Mouse (Mus musculus) spleen, adult 2 months (tissue): ENCODE measurements around the gene Fbrsl1. TPM values are rescaled to one million over a fixed set of nuclear protein-coding genes. Genes with fewer than 3 reads are reported as not detected.

Experiments
- DNase-seq, 2 experiments: peaks; one replicate each; pipeline versions ENCODE4 v3.0.0 to v3.0.0-alpha.2; 2012 to 2021; ENCODE audit warnings: low spot score in 2 of 2, low read depth in 1 of 2
- H3K27ac ChIP-seq: fragments of 200-500 bp; 2 replicates; pipeline ENCODE4 v1.5.1; 2012; ENCODE audit warnings: low read length, inconsistent platforms; ENCODE audit not compliant: insufficient read depth
- H3K27me3 ChIP-seq: fragments of 200-500 bp; 2 replicates; pipeline ENCODE4 v1.6.1; 2012; ENCODE audit warnings: mild to moderate bottlenecking, moderate library complexity, low read length, inconsistent platforms; ENCODE audit not compliant: control insufficient read depth, insufficient read depth
- H3K36me3 ChIP-seq: fragments of 200-500 bp; 2 replicates; pipeline ENCODE4 v1.6.1; 2012; ENCODE audit warnings: mild to moderate bottlenecking, low read length, inconsistent platforms; ENCODE audit not compliant: control insufficient read depth, insufficient read depth
- H3K4me1 ChIP-seq: fragments of 200-500 bp; 2 replicates; pipeline ENCODE4 v1.6.1; 2011; ENCODE audit warnings: inconsistent platforms; ENCODE audit not compliant: control insufficient read depth, insufficient read depth, insufficient read length
- H3K4me3 ChIP-seq: fragments of 200-500 bp; 2 replicates; pipeline ENCODE4 v1.5.1; 2011; ENCODE audit warnings: mild to moderate bottlenecking, inconsistent platforms; ENCODE audit not compliant: insufficient read depth, insufficient read length; ENCODE audit errors: extremely low read depth
- CTCF ChIP-seq: fragments of 200-500 bp; IDR thresholded peaks from 2 replicates; pipeline ENCODE4 v1.5.1; 2011; ENCODE audit warnings: mild to moderate bottlenecking, inconsistent platforms; ENCODE audit not compliant: insufficient read depth, insufficient read length, insufficient replicate concordance; ENCODE audit errors: extremely low read depth
- POLR2A ChIP-seq: fragments of 200-500 bp; IDR thresholded peaks from 2 replicates; pipeline ENCODE4 v1.6.1; 2011; ENCODE audit warnings: low read depth, low read length, inconsistent platforms
- WGBS: fragments of 180-500 bp; shearing (Covaris S2); methylation state at CpG from one replicate; pipeline ENCODE4 v1.1.7; 2018; 5-methylcytosine and 5-hydroxymethylcytosine counted together
- polyA plus RNA-seq: library from polyadenylated mRNA; depleted of rRNA; stranded (reverse); fragments of >200 nt; gene quantifications from 2 replicates; pipeline ENCODE4 v1.2.3, GENCODE M21; 2012

Fbrsl1 gene
- polyA plus RNA-seq, 1 experiment: 73.9 TPM

GRCm38 (mm10) chr5:110471285-110471684 lies 23.0 kb upstream of the Fbrsl1 start:
- Histone ChIP-seq H3K4me1 (no peaks in the 10 kb centered on the region), H3K27ac (no peak overlapping the region), H3K4me3 (no peak overlapping the region), H3K36me3 (no peaks in the 10 kb centered on the region), H3K27me3 (no peaks in the 10 kb centered on the region)
- no peak for DNase-seq
- 74% methylated on average over 4 of the region's 4 CpGs for WGBS
- no peak for TF ChIP-seq CTCF
- TF ChIP-seq POLR2A: no peak

DNA sequence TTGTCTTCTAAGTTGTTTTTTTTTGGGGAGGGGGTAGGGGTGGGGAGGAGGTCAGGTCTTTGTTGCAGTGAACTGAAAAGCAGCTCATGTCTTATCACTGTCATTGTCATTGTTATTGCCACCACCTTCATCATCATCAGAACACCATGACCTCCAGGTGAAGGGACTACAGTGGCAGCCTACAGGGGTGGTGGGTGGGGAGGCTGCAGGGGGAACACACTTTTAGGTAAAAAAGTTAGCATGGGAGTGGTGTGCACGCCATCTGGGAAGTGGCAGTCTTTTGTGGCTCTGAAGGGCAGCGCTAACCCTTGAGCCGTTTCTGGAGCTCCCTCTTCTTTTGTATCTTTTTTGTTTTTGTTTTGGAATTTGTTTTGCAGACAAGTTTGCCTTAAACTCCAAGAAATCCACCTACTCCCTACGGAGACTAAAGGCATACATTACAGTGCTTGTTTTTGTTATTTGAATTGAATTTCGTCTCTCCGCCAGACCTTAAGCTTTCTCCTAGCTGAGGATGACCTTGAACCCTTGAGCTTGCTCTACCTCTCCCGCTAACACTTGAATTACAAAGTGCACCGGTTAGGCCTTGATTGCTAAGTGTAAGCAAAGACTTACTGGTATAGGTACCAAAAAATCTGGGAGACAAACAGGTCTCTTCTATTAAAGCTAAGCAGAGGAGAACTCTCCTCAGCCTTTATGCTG lies 21.1 kb upstream of the Fbrsl1 start:
- no peak for DNase-seq
- H3K36me3 ChIP-seq: no peaks in the 10 kb centered on the region
- H3K4me1 ChIP-seq: no peaks in the 10 kb centered on the region
- no peak overlapping the region for H3K27ac ChIP-seq
- WGBS: 91% methylated on average over 8 of the region's 8 CpGs
- H3K4me3 ChIP-seq: no peak overlapping the region
- TF ChIP-seq CTCF (no peak), POLR2A (no peak)
- no peaks in the 10 kb centered on the region for H3K27me3 ChIP-seq

DNA sequence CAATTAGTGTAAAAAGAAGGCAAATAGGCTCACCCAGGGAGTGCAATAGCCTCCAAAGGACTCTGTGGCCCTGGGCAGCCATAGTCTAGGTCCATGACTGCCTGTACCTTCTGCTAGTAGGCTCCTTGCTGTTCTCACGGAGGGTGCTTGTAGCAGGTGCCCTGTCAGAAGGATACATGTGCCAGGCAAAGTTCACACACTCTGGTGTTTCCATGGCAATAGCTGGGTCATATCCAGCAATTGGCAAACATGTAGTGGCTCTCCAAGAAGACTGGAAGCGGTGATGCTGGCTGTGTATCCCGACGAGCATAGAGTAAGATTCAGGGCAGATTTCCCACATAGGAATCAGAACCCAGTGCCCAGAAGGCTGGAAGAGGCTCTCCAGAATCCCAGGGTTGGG lies 20.0 kb upstream of the Fbrsl1 start:
- H3K27me3 ChIP-seq: no peaks in the 10 kb centered on the region

DNA sequence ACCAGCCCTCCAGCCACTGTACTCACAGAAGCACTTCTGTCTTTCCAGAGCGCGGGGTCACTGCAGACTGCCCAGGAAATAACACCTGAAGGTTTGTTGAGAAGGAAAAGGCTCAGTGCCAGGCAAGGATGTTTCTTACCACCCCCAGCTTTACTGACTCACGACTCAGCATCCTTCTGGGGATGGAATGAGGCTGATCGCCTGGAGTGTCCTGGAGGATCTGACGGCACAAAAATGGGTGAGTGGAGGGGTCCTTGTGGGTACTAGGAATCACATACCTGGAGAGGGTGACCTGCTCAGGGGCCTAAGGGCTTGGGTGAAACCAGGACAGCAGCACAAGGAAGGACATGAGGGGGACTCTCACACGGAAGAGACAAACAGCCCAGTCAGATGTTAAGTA lies 19.4 kb upstream of the Fbrsl1 start:
- TF ChIP-seq POLR2A: no peak
- TF ChIP-seq CTCF: no peak
- Histone ChIP-seq H3K36me3 (no peaks in the 10 kb centered on the region), H3K27me3 (no peaks in the 10 kb centered on the region), H3K27ac (no peak overlapping the region), H3K4me3 (no peak overlapping the region), H3K4me1 (no peaks in the 10 kb centered on the region)
- no peak for DNase-seq
- 91% methylated on average over 6 of the region's 6 CpGs for WGBS

More for the DNA sequence above, 20.0 kb upstream of the Fbrsl1 start:
- no peaks in the 10 kb centered on the region for H3K4me1 ChIP-seq
- 87% methylated on average over 4 of the region's 4 CpGs for WGBS
- no peaks in the 10 kb centered on the region for H3K36me3 ChIP-seq
- DNase-seq: no peak
- no peak overlapping the region for H3K27ac ChIP-seq
- H3K4me3 ChIP-seq: no peak overlapping the region
- TF ChIP-seq CTCF (no peak), POLR2A (no peak)

GRCm38 (mm10) chr5:110466531-110467424 lies 18.5 kb upstream of the Fbrsl1 start:
- WGBS: 87% methylated on average over 11 of the region's 11 CpGs
- no peak for DNase-seq

DNA sequence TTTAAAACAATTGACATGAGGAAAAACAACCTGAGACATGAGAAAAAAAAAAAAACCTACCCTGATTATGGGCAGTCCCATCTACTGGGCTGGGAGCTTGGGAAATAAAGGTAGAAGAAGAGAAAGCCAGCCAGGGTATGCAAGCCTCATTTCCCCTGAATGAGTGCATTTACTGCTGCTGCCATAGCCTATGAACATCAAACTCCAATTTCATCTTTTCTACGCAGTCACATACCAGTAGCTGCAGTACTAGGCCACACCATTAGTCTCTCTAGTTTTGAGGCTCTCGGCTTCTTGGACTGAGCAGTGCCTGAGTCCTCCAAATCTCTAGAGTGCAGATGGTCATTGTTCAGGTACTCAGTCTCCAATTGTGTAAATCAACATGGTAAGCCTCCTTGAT lies 14.3 kb upstream of the Fbrsl1 start:
- no peaks in the 10 kb centered on the region for H3K4me1 ChIP-seq
- no peak for TF ChIP-seq CTCF
- TF ChIP-seq POLR2A: no peak
- DNase-seq: no peak
- no peak overlapping the region for H3K4me3 ChIP-seq
- WGBS: 92% methylated on average over 2 of the region's 2 CpGs
- H3K27ac ChIP-seq: no peak overlapping the region
- no peaks in the 10 kb centered on the region for H3K36me3 ChIP-seq
- no peaks in the 10 kb centered on the region for H3K27me3 ChIP-seq

More at GRCm38 (mm10) chr5:110466531-110467424, 18.5 kb upstream of the Fbrsl1 start:
- no peaks in the 10 kb centered on the region for H3K4me1 ChIP-seq
- no peaks in the 10 kb centered on the region for H3K27me3 ChIP-seq
- no peaks in the 10 kb centered on the region for H3K36me3 ChIP-seq
- no peak overlapping the region for H3K4me3 ChIP-seq
- TF ChIP-seq POLR2A: no peak
- no peak for TF ChIP-seq CTCF
- no peak overlapping the region for H3K27ac ChIP-seq
